Mouse (Mus musculus) forebrain, postnatal 0 days (tissue): Measurements from ENCODE around the gene Mrpl45. TPM values are rescaled to one million over a fixed set of nuclear protein-coding genes. Genes with fewer than 3 reads are reported as not detected.
A peak's percentile ranks its signal among the peaks of the same experiment; 100 is the strongest.
"Not testable (repeated sequence)": the region's sequence is repeated elsewhere in the genome, so short reads cannot be mapped to it uniquely, and the experiment has no call there.

Experiments
- ATAC-seq: fragments of 200-750 bp; cut with Nextera tagmentation; 2 replicates; pipeline ENCODE4 v1.8.0; 2017; ENCODE audit warnings: mild to moderate bottlenecking, moderate library complexity
- DNase-seq: peaks from one replicate; pipeline ENCODE4 v3.0.0-alpha.2; 2015
- H3K27ac ChIP-seq: fragments of 300-500 bp; sonication (generic); 2 replicates; pipeline ENCODE4 v1.5.1; 2014; ENCODE audit warnings: low read depth, mild to moderate bottlenecking, antibody characterized with exemption, low read length, moderate library complexity, mixed read lengths
- H3K27me3 ChIP-seq: fragments of 300-500 bp; sonication (generic); 2 replicates; pipeline ENCODE4 v1.6.1; 2014; ENCODE audit warnings: mild to moderate bottlenecking, low read length, mixed read lengths; ENCODE audit not compliant: insufficient read depth
- H3K36me3 ChIP-seq: fragments of 300-500 bp; sonication (generic); 2 replicates; pipeline ENCODE4 v1.6.1; 2014; ENCODE audit warnings: mild to moderate bottlenecking, moderate library complexity; ENCODE audit not compliant: insufficient read depth
- H3K4me1 ChIP-seq: fragments of 300-500 bp; sonication (generic); 2 replicates; pipeline ENCODE4 v1.6.1; 2014; ENCODE audit warnings: antibody characterized with exemption; ENCODE audit not compliant: insufficient read depth
- H3K4me2 ChIP-seq: fragments of 300-500 bp; sonication (generic); 2 replicates; pipeline ENCODE4 v1.6.1; 2014; ENCODE audit warnings: low read depth, mild to moderate bottlenecking, moderate library complexity
- H3K4me3 ChIP-seq: fragments of 300-500 bp; sonication (generic); 2 replicates; pipeline ENCODE4 v1.5.1; 2014; ENCODE audit warnings: low read depth, low read length, mixed read lengths
- H3K9ac ChIP-seq: fragments of 300-500 bp; sonication (generic); 2 replicates; pipeline ENCODE4 v1.6.1; 2014; ENCODE audit warnings: mild to moderate bottlenecking
- H3K9me3 ChIP-seq: fragments of 300-500 bp; sonication (generic); 2 replicates; pipeline ENCODE4 v1.6.1; 2016; ENCODE audit warnings: low read length
- CTCF ChIP-seq: sonication (generic); IDR thresholded peaks from 2 replicates; pipeline ENCODE4 v1.5.1; 2016; ENCODE audit warnings: antibody characterized with exemption, control low read depth, low read depth
- WGBS: fragments of 180-500 bp; shearing (Covaris S2); extraction: QIAGEN DNeasy Blood & Tissue Kit; methylation state at CpG from one replicate; pipeline ENCODE4 v1.1.7; 2014; 5-methylcytosine and 5-hydroxymethylcytosine counted together
- polyA plus RNA-seq: library from polyadenylated mRNA; unstranded; fragments of >200 nt; fragmentation: Nextera tagmentation; extraction: Ambion mirVana; gene quantifications from 2 replicates; pipeline ENCODE4 v1.2.1, GENCODE M21; 2015
- total RNA-seq: library from RNA; depleted of rRNA; stranded (reverse); fragments of >200 nt; gene quantifications from 2 replicates; pipeline ENCODE4 v1.2.3, GENCODE M21; 2014; rRNA removed

Gene Mrpl45
- total RNA-seq = 29.0 and 34.9 TPM in 2 replicates
- polyA plus RNA-seq = 33.3 and 37.7 TPM in 2 replicates

DNA sequence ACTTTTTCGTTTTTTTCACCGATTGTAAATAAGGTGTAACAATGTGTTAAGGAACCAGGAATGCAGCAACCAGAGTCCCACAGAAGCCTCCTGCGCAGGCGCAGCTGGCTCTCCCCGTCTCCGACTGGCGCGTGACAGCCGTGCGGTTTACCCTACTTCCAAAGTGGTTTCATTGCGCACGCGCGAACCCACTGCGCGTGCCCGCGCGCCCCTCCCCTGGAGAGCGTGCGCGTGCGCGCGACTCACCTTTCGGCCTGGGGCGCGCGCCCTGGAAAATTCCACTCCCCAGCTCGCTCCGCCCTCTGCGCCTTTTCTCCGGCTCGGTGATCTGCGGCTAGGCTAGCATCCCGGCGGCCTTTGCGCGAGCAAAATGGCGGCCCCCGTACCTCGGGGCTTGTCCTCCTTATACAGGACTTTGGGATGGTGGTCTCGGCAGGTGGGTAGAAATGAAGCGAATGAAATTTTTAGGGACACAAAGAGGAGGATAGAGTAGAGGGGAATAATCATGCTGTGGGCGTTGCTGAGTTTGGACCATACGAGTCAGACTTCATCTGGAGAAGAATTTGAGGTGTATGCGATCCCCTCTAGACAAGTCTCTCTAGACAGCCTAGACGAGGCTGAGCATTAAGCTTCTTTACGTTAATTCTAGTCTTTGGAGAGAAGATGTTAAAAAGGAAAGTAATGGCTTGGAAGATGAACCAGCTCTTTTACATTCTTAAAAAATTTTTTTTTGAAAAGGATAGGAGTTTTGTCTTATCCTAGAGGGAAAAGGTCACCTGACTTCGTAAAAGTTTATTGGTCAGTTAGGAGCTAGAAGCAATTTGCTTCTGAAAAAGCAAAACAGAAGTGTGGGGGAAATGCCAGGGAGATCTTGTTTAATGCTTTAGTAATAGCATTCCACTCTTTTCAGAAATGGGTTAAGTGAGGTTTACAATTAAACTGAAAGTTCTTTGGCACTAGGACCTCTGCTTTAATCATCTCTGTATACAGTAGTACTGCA, at the start of gene Mrpl45:
TSS of gene Mrpl45 (plus strand) at position 213 of the 1,000 bp plus-strand sequence.
- ATAC-seq = peak; percentile 96
- H3K4me1 ChIP-seq = 0 out of 2 replicates have a peak, but pooled peaks cover 5% of the 10 kb centered on the region
- peak within 1 kb of the TSS; percentile 64 for H3K27ac ChIP-seq
- H3K36me3 ChIP-seq = no peaks in the 10 kb centered on the region
- no peaks in the 10 kb centered on the region for H3K9me3 ChIP-seq
- peak within 1 kb of the TSS; percentile 44 for H3K4me3 ChIP-seq
- WGBS = 1% methylated on average over 50 of the region's 50 CpGs
- H3K9ac ChIP-seq = peak within 1 kb of the TSS; percentile 43
- DNase-seq = peak; percentile 100
- TF ChIP-seq CTCF = no peak
- peak within 1 kb of the TSS; percentile 45 for H3K4me2 ChIP-seq
- no peaks in the 10 kb centered on the region for H3K27me3 ChIP-seq

DNA sequence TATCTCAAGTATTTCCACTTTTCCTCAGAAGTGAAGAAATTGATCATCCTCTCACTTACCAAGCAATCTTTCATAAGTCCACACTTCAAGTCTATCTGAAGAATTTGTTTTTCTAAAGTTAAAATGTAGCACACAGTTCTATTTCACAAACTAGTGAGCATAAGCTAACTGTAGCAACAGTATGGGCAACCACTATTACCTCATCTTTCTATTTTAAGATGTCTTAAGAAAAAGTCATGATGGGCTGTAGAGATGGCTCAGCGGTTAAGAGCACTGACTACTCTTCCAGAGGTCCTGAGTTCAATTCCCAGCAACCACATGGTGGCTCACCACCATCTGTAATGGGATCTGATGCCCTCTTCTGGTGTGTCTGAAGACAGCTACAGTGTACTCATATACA, 49.0 kb upstream of the Mrpl45 start:
- DNase-seq, H3K4me2 ChIP-seq, ATAC-seq, H3K4me1 ChIP-seq, H3K9ac ChIP-seq, H3K27ac ChIP-seq, H3K9me3 ChIP-seq, H3K27me3 ChIP-seq, H3K4me3 ChIP-seq: not testable (repeated sequence)
- 97% methylated on average over 1 of the region's 1 CpGs for WGBS
- H3K36me3 ChIP-seq = peaks cover 14% of the 10 kb centered on the region

DNA sequence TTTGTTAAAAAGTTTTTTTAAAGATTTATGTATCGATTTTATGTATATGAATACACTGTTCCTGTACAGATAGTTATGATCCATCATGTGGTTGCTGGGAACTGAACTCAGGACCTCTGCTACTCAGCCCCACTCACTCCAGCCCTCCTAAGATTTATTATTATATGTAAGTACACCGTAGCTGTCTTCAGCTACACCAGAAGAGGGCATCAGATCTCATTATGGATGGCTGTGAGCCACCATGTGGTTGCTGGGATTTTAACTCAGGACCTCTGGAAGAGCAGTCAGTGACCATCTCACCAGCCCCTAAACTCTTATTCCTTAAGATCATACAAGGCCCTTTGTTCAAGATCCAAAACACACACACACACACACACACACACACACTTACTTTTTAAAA, 45.5 kb upstream of the Mrpl45 start:
- H3K9me3 ChIP-seq, H3K27me3 ChIP-seq, DNase-seq, H3K4me2 ChIP-seq, H3K9ac ChIP-seq, ATAC-seq, H3K4me1 ChIP-seq, H3K27ac ChIP-seq, H3K4me3 ChIP-seq: not testable (repeated sequence)
- TF ChIP-seq CTCF = peak; percentile 26
- peaks cover 11% of the 10 kb centered on the region for H3K36me3 ChIP-seq
- WGBS = 84% methylated on average over 2 of the region's 2 CpGs

- Histone ChIP-seq H3K4me1 (no peaks in the 10 kb centered on the region), H3K27me3 (no peaks in the 10 kb centered on the region), H3K36me3 (no peaks in the 10 kb centered on the region), H3K4me3 (no peak overlapping the region), H3K27ac (no peak overlapping the region), H3K9me3 (no peaks in the 10 kb centered on the region), H3K4me2 (no peak overlapping the region), H3K9ac (no peak overlapping the region)
- no peak for ATAC-seq
- DNase-seq = no peak
- no peak for TF ChIP-seq CTCF
- 84% methylated on average over 4 of the region's 4 CpGs for WGBS
These were observed 42.7 kb upstream of the Mrpl45 start for GRCm38 (mm10) chr11:97272835-97273234.

GRCm38 (mm10) chr11:97273613-97274012, 41.9 kb upstream of the Mrpl45 start:
- TF ChIP-seq CTCF = no peak
- H3K4me2 ChIP-seq = no peak overlapping the region
- no peak overlapping the region for H3K27ac ChIP-seq
- H3K9ac ChIP-seq = no peak overlapping the region
- no peaks in the 10 kb centered on the region for H3K36me3 ChIP-seq
- no peak overlapping the region for H3K4me3 ChIP-seq
- 90% methylated on average over 5 of the region's 5 CpGs for whole genome bisulfite sequencing
- DNase-seq (no peak), ATAC-seq (no peak)
- H3K4me1 ChIP-seq = peaks cover 6% of the 10 kb centered on the region; the same call in 1 of the 2 replicates
- H3K9me3 ChIP-seq = no peaks in the 10 kb centered on the region
- H3K27me3 ChIP-seq = no peaks in the 10 kb centered on the region

GRCm38 (mm10) chr11:97274947-97275346, 40.6 kb upstream of the Mrpl45 start:
- not testable (repeated sequence) for H3K27ac ChIP-seq, DNase-seq, H3K9ac ChIP-seq, H3K9me3 ChIP-seq, H3K27me3 ChIP-seq, H3K4me3 ChIP-seq, H3K4me2 ChIP-seq, H3K36me3 ChIP-seq, H3K4me1 ChIP-seq, ATAC-seq
- 96% methylated on average over 6 of the region's 6 CpGs for WGBS

- WGBS = 88% methylated on average over 2 of the region's 2 CpGs
- TF ChIP-seq CTCF = no peak
- no peak for DNase-seq
- H3K27me3 ChIP-seq = no peaks in the 10 kb centered on the region
- H3K4me3 ChIP-seq = no peak overlapping the region
- H3K4me1 ChIP-seq = peaks cover 8% of the 10 kb centered on the region; the same call in 1 of the 2 replicates
- no peak for ATAC-seq
- no peaks in the 10 kb centered on the region for H3K9me3 ChIP-seq
- H3K27ac ChIP-seq = no peak overlapping the region
- no peaks in the 10 kb centered on the region for H3K36me3 ChIP-seq
- no peak overlapping the region for H3K9ac ChIP-seq
- H3K4me2 ChIP-seq = no peak overlapping the region
These were observed 40.2 kb upstream of the Mrpl45 start for GRCm38 (mm10) chr11:97275349-97275748.
